Mouse (Mus musculus): ENCODE results near the gene Clic3.

The Clic3 gene

GRCm38 (mm10) chr2:25480541-25480940, 23.9 kb downstream of the Clic3 start:
- no peak for DNase-seq (ENCODE audit: low spot score in 2 of 2)

DNA sequence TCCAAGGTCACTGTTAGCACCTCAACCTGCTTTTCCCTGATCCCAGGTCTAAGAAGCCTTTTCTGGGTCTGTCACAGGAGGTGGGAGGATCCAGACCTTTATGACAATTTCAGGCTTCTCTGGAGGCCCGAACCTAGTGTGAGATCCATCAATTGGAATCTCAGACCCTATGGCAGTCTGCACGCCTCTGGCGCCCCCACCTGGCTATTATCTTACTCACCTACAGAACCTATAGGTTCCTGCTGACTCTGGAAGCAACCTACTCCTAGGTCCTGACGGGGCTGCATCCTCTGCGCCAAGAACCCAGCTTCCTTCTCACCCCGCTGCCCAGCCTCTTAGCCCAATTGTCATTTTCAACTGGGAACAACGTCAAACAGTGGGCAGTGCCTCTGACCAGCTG, 26.3 kb downstream of the Clic3 start:
- DNase-seq (ENCODE audit: low spot score in 2 of 2): peak; percentile 21 to 40

DNA sequence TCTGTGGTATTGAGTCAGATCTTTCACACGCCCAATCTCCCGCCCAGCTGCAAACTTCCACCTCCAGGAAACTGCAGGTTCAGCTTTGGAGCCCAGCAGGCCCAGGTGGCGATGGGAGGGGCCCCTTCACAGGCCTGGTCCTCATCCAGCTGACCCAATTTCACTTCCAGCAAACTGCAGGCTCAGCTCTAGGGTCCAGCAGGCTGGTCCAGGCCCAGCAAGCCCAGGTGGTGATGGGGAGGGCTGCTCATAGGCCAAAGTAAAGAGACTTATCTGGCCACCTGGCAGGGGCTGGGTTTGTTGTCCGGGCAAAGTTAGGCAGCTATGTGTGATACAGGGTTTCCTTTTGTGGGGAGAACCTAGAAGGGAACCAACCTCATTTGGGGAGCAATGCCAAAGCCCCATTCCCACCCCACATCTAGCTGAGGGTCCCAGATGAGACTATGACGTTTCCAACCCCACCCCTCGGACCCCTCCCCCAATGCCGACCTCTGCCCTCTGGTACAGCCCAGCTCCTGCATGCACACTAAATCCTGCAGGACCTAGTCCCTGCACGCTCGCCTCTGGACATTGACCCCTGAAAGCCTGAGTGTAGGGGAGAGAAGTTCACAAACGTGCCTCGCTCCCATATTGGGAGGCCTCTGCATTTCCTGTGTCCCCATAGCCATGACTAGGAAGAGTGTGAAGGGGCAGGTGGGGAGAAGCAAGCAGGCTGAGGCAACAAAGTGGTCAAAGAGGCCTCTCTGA, 28.4 kb downstream of the Clic3 start:
- no peak for DNase-seq (ENCODE audit: low spot score in 2 of 2)

- DNase-seq (ENCODE audit: low spot score in 2 of 2): no peak
Measured at GRCm38 (mm10) chr2:25487965-25488670, 31.5 kb downstream of the Clic3 start.

DNA sequence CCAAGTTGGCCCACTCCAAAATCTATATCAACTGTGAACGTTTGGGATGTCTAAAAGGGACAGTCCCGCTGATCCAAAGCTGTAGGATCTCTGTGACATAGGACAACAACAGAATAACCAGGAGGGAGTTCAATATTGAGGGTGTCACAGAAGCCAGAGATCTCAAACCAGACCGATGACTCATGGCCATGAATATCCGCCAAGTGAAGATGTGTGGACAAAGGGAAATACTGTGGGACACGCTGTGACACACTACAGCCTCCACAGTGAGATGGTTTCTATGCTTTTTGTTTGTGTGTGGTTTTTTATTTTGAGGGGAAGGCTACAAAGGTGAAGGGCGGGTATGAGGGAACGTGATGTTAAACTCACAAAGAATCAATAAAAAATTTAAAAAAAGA, 32.0 kb downstream of the Clic3 start:
- DNase-seq (ENCODE audit: low spot score in 2 of 2): no peak

- DNase-seq (ENCODE audit: low spot score in 2 of 2): no peak
Measured at GRCm38 (mm10) chr2:25492988-25493387, 36.4 kb downstream of the Clic3 start.

DNA sequence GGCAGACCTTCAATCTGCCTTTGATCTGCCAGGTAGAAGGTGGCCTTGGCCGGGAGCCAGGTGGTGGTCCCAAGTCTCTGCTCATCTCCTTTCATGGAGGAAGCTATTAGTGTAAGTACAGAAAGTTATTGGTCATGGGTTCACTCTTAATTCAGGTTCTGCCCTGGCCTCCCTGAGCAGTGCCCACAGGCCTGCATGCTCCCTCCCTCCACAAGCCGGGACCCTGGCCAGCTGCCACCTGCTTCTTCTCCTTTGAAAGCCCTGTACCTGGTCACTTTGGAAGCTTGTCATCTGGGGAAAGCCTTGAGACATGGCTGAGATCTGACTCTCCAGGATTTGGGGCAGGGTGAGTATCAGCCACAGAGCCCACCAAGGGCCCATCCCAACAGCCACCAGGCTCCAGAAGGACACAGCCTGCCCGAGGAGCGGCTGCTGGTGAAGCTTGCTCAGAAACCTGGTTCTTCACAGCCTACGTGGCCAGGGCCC, 36.9 kb downstream of the Clic3 start, which contains the start of gene Lcn12:
TSS of gene Lcn12 (minus strand) at position 436 of the 486 bp plus-strand sequence.
- DNase-seq (ENCODE audit: low spot score in 2 of 2): no peak

DNA sequence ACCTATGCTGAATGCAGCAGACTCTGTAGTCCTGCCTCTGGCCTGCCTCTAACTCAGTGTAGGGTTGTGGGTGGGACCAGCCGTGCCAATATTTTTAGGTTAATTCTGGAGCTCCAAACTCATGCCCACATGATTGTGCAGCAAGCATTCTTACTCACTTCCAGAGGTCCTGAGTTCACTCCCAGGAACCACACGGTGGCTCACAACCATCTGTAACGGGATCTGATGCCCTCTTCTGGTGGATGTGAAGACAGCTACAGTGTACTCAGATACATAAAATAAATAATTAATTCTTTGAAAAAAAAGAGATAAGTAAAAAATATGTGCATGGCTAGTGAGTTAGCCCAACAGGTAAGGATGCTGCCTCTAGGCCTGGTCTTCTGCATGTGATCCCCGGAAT, 39.8 kb downstream of the Clic3 start:
- no peak for DNase-seq (ENCODE audit: low spot score in 2 of 2)

GRCm38 (mm10) chr2:25497846-25498575, 41.4 kb downstream of the Clic3 start:
- DNase-seq (ENCODE audit: low spot score in 2 of 2): no peak

GRCm38 (mm10) chr2:25498622-25499478, 42.2 kb downstream of the Clic3 start:
- DNase-seq (ENCODE audit: low spot score in 2 of 2): no peak

- DNase-seq (ENCODE audit: low spot score in 2 of 2): no peak
Measured at GRCm38 (mm10) chr2:25500071-25500575, 43.5 kb downstream of the Clic3 start.

DNA sequence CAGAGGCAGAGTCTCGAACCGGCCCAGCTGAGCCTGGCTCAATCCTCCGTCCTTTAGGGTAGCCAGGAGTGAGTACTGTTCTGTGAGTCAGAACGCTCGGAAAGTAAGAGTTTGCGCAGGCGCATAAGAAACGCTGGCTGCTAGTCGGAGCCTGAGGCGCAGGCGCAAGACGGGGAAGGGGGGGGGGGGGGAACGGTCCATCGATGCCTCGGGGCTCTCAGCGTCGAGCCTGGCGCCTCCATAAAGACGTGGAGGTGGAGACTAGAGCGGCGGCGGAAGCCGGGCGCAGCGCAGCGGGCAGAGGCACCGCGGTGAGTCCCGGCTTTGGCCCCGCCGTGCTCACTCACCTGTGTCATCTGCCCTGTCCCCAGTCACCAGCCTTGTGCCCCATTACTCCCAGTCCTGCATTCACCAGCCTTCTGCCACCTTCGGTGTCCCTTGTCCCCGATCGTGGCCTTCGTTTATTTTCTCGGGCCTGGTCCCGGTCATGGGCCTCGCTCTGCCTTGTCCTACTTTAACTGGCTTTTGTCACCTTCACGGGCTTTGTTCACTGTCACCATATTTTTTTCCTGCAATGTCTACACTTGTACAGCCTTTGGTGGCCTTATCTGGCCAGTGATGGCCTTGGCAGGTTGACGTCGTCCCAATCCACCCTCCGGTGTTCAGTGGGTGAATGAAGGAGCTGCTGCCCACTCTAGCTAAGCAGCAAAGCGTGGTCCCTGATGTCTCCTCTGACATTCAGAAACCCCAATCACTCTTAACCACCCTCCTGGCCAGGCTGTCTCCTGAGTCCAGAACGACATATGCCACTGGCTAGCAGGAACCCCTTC, 44.2 kb downstream of the Clic3 start, which contains the start of gene Fbxw5:
TSS of gene Fbxw5 (plus strand) at position 175 of the 830 bp plus-strand sequence.
- peak; percentile 55 to 69 for DNase-seq (ENCODE audit: low spot score in 2 of 2)

DNA sequence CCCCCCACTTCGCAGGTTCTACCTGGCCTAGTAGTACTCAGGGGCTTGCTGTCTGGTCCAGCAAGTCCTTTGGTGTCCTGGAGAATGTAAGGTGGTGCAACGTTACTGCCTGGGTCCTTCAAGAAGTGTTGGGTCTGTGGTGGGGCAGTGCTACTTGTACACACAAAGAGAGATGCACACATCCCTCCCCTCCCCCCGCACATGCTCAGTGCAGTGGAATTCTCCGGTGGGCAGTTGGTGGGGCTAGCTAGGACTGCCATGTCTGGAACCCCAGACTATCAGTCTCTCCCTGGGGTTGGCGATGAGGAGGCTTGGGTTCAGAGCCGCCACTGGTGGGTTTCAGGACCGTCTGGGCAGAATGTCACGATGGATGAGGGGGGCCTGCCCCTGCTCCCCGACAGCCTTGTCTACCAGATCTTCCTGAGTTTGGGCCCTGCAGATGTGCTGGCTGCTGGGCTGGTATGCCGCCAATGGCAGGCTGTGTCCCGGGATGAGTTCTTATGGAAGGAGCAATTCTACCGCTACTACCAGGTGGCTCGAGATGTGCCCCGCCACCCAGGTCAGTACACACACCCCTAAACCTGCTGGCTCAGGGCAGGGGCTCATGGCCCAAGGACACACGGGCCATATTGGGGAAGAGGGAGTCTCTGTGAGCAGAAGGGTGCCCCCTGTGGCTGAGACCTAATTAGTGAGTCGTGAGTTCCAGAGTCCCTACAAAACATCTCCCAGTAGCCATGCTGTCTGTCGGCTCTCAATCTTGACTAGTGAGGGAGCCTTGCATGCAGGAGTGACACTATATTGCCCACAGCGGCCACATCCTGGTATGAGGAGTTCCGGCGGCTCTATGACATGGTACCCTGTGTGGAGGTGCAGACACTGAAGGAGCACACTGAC, 45.2 kb downstream of the Clic3 start, which contains the start of gene C8g:
TSS of gene C8g (minus strand) at position 127 of the 894 bp plus-strand sequence.
- no peak for DNase-seq (ENCODE audit: low spot score in 2 of 2)

DNA sequence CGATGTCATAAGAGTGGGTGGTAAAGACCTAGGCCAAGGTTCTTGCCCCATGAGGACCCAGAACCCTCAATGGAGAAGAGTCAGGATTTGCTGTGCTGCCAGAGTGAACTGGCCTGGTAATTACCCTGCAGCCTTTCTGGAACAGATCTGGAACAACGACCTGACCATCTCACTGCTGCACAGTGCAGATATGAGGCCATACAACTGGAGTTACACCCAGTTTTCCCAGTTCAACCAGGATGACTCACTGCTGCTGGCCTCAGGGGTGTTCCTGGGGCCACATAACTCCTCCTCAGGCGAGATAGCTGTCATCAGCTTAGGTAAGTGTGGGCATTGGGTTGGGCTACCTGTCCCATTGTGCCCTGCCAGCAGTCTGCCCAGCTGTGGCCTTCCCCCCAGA, 46.1 kb downstream of the Clic3 start:
- no peak for DNase-seq (ENCODE audit: low spot score in 2 of 2)

DNA sequence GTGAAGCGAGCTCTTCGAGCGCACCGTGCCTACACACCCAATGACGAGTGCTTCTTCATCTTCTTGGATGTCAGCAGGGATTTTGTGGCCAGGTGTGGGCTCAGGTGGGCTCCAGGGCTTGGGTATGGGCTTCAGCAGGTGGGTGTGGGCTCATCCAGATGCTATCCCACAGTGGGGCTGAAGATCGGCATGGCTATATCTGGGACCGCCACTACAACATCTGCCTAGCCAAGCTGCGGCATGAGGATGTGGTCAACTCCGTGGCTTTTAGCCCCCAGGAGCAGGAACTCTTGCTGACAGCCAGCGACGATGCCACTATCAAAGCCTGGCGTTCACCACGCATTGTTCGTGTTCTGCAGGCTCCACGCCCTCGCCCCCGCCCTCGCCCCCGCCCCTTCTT, 47.9 kb downstream of the Clic3 start:
- no peak for DNase-seq (ENCODE audit: low spot score in 2 of 2)

DNA sequence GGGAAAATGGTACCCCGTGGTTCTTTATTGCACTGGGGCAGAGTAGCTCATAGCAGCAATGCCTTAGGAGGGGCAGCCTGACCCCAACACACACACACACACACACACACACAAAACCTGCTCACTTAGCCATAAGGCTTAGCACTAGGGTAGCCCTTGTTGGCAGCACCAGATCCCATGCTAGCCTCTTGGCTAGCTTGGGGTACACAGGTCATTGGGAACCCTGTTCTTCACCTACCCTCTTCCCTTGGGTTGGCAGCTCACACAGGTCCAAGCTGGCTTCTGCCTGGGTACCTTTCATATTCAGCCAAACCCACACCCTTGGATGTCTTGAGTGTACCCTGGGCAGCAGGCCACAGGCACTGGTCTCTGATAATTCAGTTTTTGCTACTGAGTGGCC, 48.4 kb downstream of the Clic3 start:
- DNase-seq (ENCODE audit: low spot score in 2 of 2): no peak

- DNase-seq (ENCODE audit: low spot score in 2 of 2): no peak
Measured at GRCm38 (mm10) chr2:25505860-25506259, 49.2 kb downstream of the Clic3 start.

- DNase-seq (ENCODE audit: low spot score in 2 of 2): no peak
Measured at GRCm38 (mm10) chr2:25506964-25507363, 50.3 kb downstream of the Clic3 start.
